Mouse (Mus musculus) neural tube, embryonic 14.5 days (tissue): ENCODE measurements at regions not wholly inside any gene's neighbourhood (a gene's known extent, or its start where the extent isn't known, plus 50 kb on each side); places are given as distances from the start of the nearest gene placed in this dataset.
"Not testable (repeated sequence)": the region's sequence is repeated elsewhere in the genome, so short reads cannot be mapped to it uniquely, and the experiment has no call there.

Experiments
- ATAC-seq: fragments of 200-750 bp; cut with Nextera tagmentation; 2 replicates; pipeline ENCODE4 v1.8.0; 2017; ENCODE audit warnings: low read depth, mild to moderate bottlenecking, moderate TSS enrichment, moderate library complexity
- H3K27ac ChIP-seq: fragments of 300-500 bp; sonication (generic); 2 replicates; pipeline ENCODE4 v1.5.1; 2014; ENCODE audit warnings: low read depth, mild to moderate bottlenecking, control low read depth, low read length, moderate library complexity, mixed read lengths
- H3K27me3 ChIP-seq: fragments of 300-500 bp; sonication (generic); 2 replicates; pipeline ENCODE4 v1.6.1; 2014; ENCODE audit warnings: low read length; ENCODE audit not compliant: control insufficient read depth, insufficient read depth
- H3K36me3 ChIP-seq: fragments of 300-500 bp; sonication (generic); 2 replicates; pipeline ENCODE4 v1.6.1; 2014; ENCODE audit warnings: low read length, mixed read lengths; ENCODE audit not compliant: control insufficient read depth, insufficient read depth
- H3K4me1 ChIP-seq: fragments of 300-500 bp; sonication (generic); 2 replicates; pipeline ENCODE4 v1.6.1; 2014; ENCODE audit warnings: low read length; ENCODE audit not compliant: control insufficient read depth, insufficient read depth
- H3K4me2 ChIP-seq: fragments of 300-500 bp; sonication (generic); 2 replicates; pipeline ENCODE4 v1.6.1; 2014; ENCODE audit warnings: mild to moderate bottlenecking, low read depth, low read length, control low read depth
- H3K4me3 ChIP-seq: fragments of 300-500 bp; sonication (generic); 2 replicates; pipeline ENCODE4 v1.5.1; 2014; ENCODE audit warnings: low read depth, low read length, control low read depth, mixed read lengths
- H3K9ac ChIP-seq: fragments of 300-500 bp; sonication (generic); replicated peaks from 2 replicates; pipeline ENCODE4 v1.6.1; 2014; ENCODE audit warnings: low read depth, mild to moderate bottlenecking, control low read depth, low read length, mixed read lengths
- H3K9me3 ChIP-seq: fragments of 300-500 bp; sonication (generic); 2 replicates; pipeline ENCODE4 v1.6.1; 2016; ENCODE audit warnings: low read length; ENCODE audit not compliant: control insufficient read depth
- WGBS: fragments of 180-500 bp; shearing (Covaris S2); extraction: QIAGEN DNeasy Blood & Tissue Kit; methylation state at CpG from one replicate; pipeline ENCODE4 v1.1.7; 2014; 5-methylcytosine and 5-hydroxymethylcytosine counted together

GRCm38 (mm10) chr3:147736673-147737439 lies 884.7 kb downstream of the Ttll7 start:
- no peak overlapping the region for H3K27ac ChIP-seq
- H3K9ac ChIP-seq: no peak overlapping the region
- no peak for ATAC-seq
- no peaks in the 10 kb centered on the region for H3K36me3 ChIP-seq
- no peaks in the 10 kb centered on the region for H3K4me1 ChIP-seq
- no peaks in the 10 kb centered on the region for H3K27me3 ChIP-seq
- H3K4me3 ChIP-seq: no peak overlapping the region
- H3K9me3 ChIP-seq: no peaks in the 10 kb centered on the region
- 81% methylated on average over 6 of the region's 6 CpGs for WGBS
- no peak overlapping the region for H3K4me2 ChIP-seq

GRCm38 (mm10) chr3:147716391-147716790 lies 864.2 kb downstream of the Ttll7 start:
- Histone ChIP-seq H3K36me3 (no peaks in the 10 kb centered on the region), H3K9me3 (no peaks in the 10 kb centered on the region), H3K4me1 (no peaks in the 10 kb centered on the region), H3K9ac (no peak overlapping the region), H3K4me2 (no peak overlapping the region), H3K27me3 (no peaks in the 10 kb centered on the region), H3K27ac (no peak overlapping the region), H3K4me3 (no peak overlapping the region)
- ATAC-seq: no peak
- 74% methylated on average over 4 of the region's 4 CpGs for WGBS

- H3K36me3 ChIP-seq: no peaks in the 10 kb centered on the region
- no peaks in the 10 kb centered on the region for H3K27me3 ChIP-seq
- no peak overlapping the region for H3K9ac ChIP-seq
- WGBS: 77% methylated on average over 4 of the region's 4 CpGs
- H3K9me3 ChIP-seq: no peaks in the 10 kb centered on the region
- no peak overlapping the region for H3K4me3 ChIP-seq
- no peak overlapping the region for H3K27ac ChIP-seq
- no peak for ATAC-seq
- no peaks in the 10 kb centered on the region for H3K4me1 ChIP-seq
- no peak overlapping the region for H3K4me2 ChIP-seq
Observed at GRCm38 (mm10) chr3:147707401-147707801, 855.2 kb downstream of the Ttll7 start.

- H3K4me1 ChIP-seq: no peaks in the 10 kb centered on the region
- ATAC-seq: no peak
- WGBS: 99% methylated on average over 2 of the region's 2 CpGs
- H3K36me3 ChIP-seq: no peaks in the 10 kb centered on the region
- no peak overlapping the region for H3K4me2 ChIP-seq
- H3K9me3 ChIP-seq: no peaks in the 10 kb centered on the region
- H3K27ac ChIP-seq: no peak overlapping the region
- H3K4me3 ChIP-seq: no peak overlapping the region
- H3K27me3 ChIP-seq: no peaks in the 10 kb centered on the region
- no peak overlapping the region for H3K9ac ChIP-seq
Observed at GRCm38 (mm10) chr3:147683730-147684129, 831.6 kb downstream of the Ttll7 start.

- no peak for ATAC-seq
- Histone ChIP-seq H3K9ac (no peak overlapping the region), H3K4me1 (no peaks in the 10 kb centered on the region), H3K9me3 (no peaks in the 10 kb centered on the region), H3K27me3 (no peaks in the 10 kb centered on the region), H3K27ac (no peak overlapping the region), H3K36me3 (no peaks in the 10 kb centered on the region), H3K4me3 (no peak overlapping the region), H3K4me2 (no peak overlapping the region)
- 60% methylated on average over 1 of the region's 1 CpGs for WGBS
Observed at GRCm38 (mm10) chr3:147680299-147680698, 828.1 kb downstream of the Ttll7 start.

- no peaks in the 10 kb centered on the region for H3K9me3 ChIP-seq
- no peak overlapping the region for H3K4me2 ChIP-seq
- H3K36me3 ChIP-seq: no peaks in the 10 kb centered on the region
- no peak for ATAC-seq
- no peaks in the 10 kb centered on the region for H3K4me1 ChIP-seq
- no peak overlapping the region for H3K9ac ChIP-seq
- no peaks in the 10 kb centered on the region for H3K27me3 ChIP-seq
- H3K4me3 ChIP-seq: no peak overlapping the region
- H3K27ac ChIP-seq: no peak overlapping the region
- 78% methylated on average over 3 of the region's 3 CpGs for WGBS
Observed at GRCm38 (mm10) chr3:147662572-147662971, 810.4 kb downstream of the Ttll7 start.

- no peak overlapping the region for H3K9ac ChIP-seq
- H3K27me3 ChIP-seq: no peaks in the 10 kb centered on the region
- no peaks in the 10 kb centered on the region for H3K4me1 ChIP-seq
- peak; percentile 31; the same call in 1 of the 2 replicates for ATAC-seq
- no peaks in the 10 kb centered on the region for H3K9me3 ChIP-seq
- H3K27ac ChIP-seq: no peak overlapping the region
- WGBS: 49% methylated on average over 6 of the region's 6 CpGs
- H3K4me2 ChIP-seq: no peak overlapping the region
- no peaks in the 10 kb centered on the region for H3K36me3 ChIP-seq
- H3K4me3 ChIP-seq: no peak overlapping the region
Observed at GRCm38 (mm10) chr3:147652849-147653248, 800.7 kb downstream of the Ttll7 start.

- 96% methylated on average over 18 of the region's 21 CpGs for WGBS
- not testable (repeated sequence) for H3K9ac ChIP-seq, H3K4me1 ChIP-seq
Observed at GRCm38 (mm10) chr3:147635486-147635885, 783.3 kb downstream of the Ttll7 start.

GRCm38 (mm10) chr3:147631151-147631550 lies 779.0 kb downstream of the Ttll7 start:
- no peak for ATAC-seq
- no peak overlapping the region for H3K4me3 ChIP-seq
- WGBS: 94% methylated on average over 3 of the region's 3 CpGs
- H3K4me2 ChIP-seq: no peak overlapping the region
- no peaks in the 10 kb centered on the region for H3K9me3 ChIP-seq
- H3K27me3 ChIP-seq: no peaks in the 10 kb centered on the region
- H3K4me1 ChIP-seq: no peaks in the 10 kb centered on the region
- H3K9ac ChIP-seq: no peak overlapping the region
- no peak overlapping the region for H3K27ac ChIP-seq
- no peaks in the 10 kb centered on the region for H3K36me3 ChIP-seq

More at GRCm38 (mm10) chr3:147635486-147635885, 783.3 kb downstream of the Ttll7 start:
- H3K27ac ChIP-seq, H3K4me3 ChIP-seq, H3K4me2 ChIP-seq, H3K9me3 ChIP-seq, H3K36me3 ChIP-seq, ATAC-seq, H3K27me3 ChIP-seq: not testable (repeated sequence)
